Mouse (Mus musculus) heart, adult 18-20 months (tissue): ENCODE data around the gene Galnt17. TPM values are rescaled to one million over a fixed set of nuclear protein-coding genes. Genes with fewer than 3 reads are reported as not detected.

Source experiments
- DNase-seq, 2 experiments: peaks; one replicate each; pipeline ENCODE4 v3.0.0; 2021 to 2022; ENCODE audit warnings: mixed read lengths in 1 of 2
- total RNA-seq, 2 experiments: library from RNA; stranded (reverse); gene quantifications; 2 replicates each; pipeline ENCODE4 v1.2.3; 2021

The Galnt17 gene
- total RNA-seq, 2 experiments from 2014 or later: 3.2 to 4.0 TPM

- DNase-seq: no peak
Observed at GRCm38 (mm10) chr5:131120296-131120840, 187.9 kb downstream of the Galnt17 start.

DNA sequence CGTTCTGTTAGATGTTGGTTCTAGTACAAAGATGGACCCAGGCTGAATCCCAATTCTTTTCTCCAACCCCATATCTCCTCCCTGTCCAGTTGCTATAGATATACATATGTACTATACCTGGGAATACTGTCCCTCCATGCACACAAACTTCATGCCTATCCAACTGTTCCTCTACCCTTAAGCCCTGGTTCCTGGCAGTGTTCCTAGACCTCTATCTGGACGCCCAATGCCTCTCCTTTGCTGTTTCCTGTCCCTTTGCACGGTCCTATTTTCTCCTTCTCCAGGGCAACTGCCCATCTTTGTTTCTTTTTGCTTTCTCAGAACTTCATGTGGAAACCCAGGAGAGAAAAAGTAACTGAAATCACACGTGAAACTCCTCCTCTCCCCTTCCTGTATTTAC lies 188.4 kb downstream of the Galnt17 start:
- DNase-seq: no peak

DNA sequence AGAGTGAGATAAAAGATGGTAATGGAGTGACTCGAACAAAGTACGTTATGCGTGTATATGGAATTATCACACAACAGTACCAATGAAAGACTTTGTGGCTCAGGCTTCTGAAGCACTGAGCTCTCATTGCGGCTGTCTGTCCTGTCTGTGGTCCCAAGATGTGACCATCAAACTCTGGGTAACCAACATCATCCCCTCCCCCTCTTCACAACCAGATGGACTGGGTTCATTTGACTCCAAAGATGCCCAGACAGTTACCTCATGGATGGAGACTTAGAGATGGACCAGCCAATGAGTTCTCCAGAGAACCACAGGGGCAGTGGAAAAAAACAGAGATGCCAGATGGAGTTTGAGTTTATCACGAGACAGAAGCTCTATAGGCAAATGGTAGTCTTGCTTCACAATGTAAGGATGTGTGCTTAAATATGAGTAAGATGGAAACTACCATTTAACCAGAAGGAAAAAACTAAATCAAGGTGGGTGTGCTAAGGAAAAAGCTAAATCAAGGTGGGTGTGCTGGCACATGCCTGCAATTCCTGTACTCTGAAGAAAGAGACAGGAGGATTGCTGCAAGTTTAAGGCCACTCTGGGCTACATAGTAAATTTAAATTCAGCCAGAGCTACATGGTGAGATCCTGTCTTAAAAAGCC lies 190.8 kb downstream of the Galnt17 start:
- no peak for DNase-seq

DNA sequence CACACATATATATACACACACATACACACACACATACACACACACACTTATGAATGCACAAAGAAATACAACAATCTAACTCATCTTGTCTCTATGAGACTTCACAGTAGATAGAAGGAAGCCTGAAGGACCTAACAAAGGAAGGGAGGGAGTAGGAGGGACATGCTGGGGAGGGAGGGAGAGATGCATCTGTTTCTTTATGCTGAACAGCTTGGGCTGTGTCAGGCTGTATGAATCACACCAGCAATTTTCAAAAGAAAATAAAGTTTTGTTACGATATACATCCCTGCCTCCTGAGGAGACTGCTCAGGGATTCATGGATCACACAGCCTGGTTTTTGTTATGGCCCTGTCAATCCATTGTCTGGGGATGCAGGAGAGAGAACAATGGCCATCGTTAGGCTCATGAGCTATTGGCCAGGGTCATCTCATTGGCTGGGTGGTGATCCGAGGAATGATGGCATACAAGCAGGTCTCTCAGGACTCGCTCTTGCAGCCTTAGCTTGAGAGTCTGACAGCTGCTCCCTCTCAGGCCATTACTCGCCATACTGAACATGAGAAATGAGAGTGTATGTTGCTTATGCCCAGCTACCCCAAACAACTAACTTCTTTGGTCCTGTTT lies 194.3 kb downstream of the Galnt17 start:
- no peak for DNase-seq

DNA sequence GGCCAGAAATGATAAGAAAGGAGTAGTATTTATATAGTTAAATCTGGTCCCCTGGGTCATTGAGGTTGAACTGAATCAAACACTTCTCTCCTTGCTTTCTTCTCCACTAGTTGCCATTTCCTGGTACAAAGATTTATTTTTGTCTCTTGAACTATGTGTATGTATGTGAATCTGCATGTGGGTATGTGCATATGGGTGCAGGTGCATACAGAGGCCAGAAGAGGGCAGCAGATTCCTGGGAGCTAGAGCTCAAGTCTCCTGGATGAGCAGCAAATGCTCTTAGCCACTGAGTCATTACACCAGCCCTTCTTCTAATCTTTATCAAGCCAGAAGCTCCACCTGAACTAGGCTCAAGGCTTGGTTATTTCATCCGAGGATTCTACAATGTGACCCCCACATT lies 201.1 kb downstream of the Galnt17 start:
- DNase-seq: no peak

- DNase-seq: peak; percentile 2 to 3
Observed at GRCm38 (mm10) chr5:131096824-131097223, 211.5 kb downstream of the Galnt17 start.

GRCm38 (mm10) chr5:131095635-131096034 lies 212.7 kb downstream of the Galnt17 start:
- DNase-seq: no peak

- DNase-seq: no peak
Observed at GRCm38 (mm10) chr5:131094771-131095170, 213.5 kb downstream of the Galnt17 start.

DNA sequence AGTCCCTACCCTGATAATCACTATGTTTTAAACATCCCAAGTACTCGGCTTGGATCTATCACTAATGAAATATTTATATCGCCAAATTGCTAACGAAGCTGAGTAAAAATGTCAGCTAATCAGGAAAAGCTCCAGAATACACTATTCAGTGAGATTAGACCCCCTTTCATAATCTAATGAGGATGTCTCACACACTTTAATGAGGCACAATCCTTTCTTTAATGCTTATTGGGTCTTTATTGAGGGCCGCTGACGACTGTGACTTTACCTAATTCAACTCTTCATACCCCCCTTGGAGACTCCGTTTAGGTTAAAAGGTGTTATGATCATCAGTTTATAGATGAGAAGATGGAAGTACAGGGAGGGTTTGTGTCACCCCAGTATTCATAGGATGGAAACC lies 214.2 kb downstream of the Galnt17 start:
- no peak for DNase-seq

DNA sequence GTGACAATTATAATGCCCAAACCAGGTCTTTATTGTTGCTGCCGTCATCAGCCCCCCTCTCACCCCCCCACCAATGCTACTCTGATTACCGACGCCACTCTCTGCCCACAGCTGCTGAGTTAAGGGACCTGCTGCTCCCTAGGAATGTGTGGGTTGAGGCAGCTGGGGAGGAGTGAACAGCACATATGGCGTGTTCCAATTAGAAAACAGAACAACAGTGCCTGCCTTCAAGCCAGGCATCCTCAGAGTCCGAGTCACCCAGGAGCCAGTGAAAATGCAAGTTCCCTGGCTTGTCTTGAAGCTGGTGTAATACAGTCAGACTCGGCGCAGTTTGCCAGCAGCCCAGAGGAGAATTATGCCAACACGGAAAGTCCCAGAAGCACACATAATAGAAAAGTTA lies 218.4 kb downstream of the Galnt17 start:
- no peak for DNase-seq

- no peak for DNase-seq
Observed at GRCm38 (mm10) chr5:131088866-131089265, 219.4 kb downstream of the Galnt17 start.

DNA sequence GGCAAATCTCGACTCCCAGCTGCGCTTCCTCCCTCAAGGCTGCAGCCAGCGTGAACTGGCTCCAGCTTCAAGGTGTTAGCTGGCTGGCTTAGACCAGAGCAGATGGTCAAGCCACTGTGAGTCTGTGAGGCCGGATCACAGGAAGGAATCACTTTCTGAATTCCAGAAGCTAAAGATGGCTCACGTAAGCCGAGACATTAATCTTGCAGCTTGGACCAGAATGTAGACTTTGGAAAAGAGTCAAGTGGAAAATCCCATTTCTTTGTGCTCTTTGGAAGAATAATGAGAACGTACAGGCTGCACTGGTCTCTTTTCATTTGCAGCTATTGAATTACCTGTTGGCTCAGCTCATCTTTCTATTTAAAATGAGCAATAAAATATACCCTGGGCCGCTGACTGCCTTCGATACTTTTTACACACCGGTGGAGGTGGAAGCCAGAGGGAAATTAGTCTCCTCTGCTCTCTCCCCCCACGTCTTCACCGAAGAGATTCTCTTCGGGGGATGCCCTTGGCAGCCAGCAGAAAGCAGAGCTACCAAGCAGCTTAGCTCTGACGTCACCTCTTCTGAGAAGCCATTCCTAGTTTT lies 225.1 kb downstream of the Galnt17 start:
- no peak for DNase-seq

- DNase-seq: no peak
Observed at GRCm38 (mm10) chr5:131077682-131078081, 230.6 kb downstream of the Galnt17 start.

- no peak for DNase-seq
Observed at GRCm38 (mm10) chr5:131075795-131076194, 232.5 kb downstream of the Galnt17 start.

DNA sequence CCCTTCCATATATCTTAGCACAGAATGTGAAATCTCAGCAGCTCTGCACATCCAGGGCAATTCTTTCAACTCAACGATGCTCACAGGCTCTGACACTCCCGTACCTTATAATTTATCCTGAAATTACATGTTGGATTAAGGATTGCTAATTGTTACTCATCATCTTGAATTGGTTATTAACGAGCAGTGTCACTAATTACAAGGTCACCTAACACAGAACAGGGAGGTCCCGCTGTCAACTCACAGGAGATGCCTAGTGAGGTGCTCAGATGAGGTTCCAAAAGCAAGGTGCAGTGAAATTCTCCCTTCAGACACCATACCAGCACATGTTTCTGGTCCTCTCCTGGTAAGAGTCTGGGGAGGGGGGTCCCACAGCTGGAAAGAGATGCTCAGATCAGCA lies 234.0 kb downstream of the Galnt17 start:
- no peak for DNase-seq

- DNase-seq: no peak
Observed at GRCm38 (mm10) chr5:131065174-131065573, 243.1 kb downstream of the Galnt17 start.

DNA sequence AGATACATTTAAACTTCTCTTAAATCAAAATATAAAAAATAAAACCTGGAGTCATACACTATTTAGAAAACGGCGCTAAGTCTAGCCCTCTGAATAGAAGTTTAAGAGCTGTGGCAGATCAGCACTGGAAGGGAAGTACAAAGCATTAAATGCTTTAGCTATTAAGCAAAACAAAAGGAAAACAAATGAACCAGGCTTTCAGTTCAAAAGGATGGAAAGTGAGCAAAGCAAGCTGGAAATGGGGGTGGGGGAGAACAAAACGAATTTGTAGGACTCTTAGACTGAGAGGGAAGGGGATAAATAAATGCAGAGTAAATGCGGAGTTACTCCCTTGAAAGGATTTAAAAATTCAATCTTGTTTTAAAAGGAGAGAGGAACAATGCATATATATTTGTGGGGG lies 259.8 kb downstream of the Galnt17 start:
- DNase-seq: no peak

GRCm38 (mm10) chr5:131043130-131043529 lies 265.2 kb downstream of the Galnt17 start:
- DNase-seq: no peak

DNA sequence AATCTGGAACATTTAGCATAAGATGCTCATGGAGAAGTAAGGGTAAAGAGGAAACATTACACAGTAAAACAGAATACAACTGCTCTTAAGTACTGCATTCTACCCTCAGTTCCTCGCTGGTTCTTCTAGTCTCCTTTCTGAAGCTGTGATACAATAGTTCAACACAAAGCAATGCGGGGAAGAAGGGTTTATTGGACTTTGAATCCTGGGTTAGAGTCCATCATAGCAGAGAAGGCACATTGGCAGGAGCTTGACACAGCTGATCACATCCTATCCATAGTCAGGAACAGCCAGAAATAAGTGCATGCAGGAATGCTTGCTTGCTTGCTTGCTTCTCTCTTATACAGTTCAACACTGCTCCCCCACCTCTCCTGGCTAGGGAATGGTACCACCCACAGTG lies 267.9 kb downstream of the Galnt17 start:
- DNase-seq: no peak

DNA sequence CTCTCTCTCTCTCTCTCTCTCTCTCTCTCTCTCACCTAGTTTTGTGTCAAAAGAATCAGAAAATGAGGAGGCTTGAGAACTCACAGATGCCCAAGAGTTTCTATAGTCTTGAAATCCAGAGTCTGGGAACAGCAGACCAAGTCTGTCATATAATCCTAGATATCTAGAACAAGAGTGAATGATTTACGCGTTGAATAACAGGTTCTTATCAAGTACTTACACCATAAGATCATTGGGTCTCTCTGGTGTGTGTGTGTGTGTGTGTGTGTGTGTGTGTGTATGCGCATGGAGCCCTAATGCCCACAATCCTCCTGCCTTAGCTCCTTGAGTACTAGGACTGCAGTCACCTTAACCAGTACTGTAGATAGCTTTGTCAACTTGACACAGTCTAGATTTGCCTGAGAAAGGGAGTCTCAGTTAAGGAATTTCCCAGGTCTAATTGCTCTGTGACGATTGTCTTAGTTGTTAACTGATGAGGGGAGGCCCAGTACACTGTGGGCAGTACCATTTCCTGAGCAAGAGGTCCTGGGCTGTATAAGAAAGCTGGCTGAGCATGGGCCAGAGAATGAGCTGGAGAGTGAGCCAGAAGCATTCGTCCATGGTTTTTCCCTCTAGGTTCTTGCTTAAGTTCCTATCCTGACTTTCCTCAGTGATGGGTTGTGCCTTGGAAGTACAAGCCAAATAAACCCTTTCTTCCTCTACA lies 268.5 kb downstream of the Galnt17 start:
- no peak for DNase-seq

DNA sequence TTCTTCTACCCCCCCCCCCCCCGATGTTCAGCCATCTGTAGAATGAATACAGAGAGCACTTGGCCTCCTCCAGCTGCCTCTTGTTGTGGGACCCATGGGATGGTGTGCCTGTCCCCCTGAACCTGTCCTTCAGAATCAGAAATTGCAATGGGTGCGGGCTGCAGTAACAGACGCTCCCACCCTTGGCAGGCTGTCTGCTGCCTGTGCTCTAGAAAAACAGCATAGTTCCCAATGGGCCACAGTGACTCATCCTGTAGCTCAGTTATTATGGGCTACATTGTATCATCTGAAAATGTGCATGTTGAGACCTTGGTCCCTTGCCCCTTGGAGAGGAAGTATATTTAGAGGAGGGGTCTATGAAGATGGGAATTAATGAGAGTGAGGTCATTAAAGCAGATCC lies 283.8 kb downstream of the Galnt17 start:
- peak; percentile 25 to 39 for DNase-seq

- DNase-seq: no peak
Observed at GRCm38 (mm10) chr5:131022396-131022993, 285.8 kb downstream of the Galnt17 start.

- no peak for DNase-seq
Observed at GRCm38 (mm10) chr5:131020936-131021335, 287.4 kb downstream of the Galnt17 start.
